Mouse (Mus musculus): ENCODE measurements around the gene 1700042G07Rik. TPM values are rescaled to one million over a fixed set of nuclear protein-coding genes. Genes with fewer than 3 reads are reported as not detected.

1700042G07Rik gene
- polyA plus RNA-seq, 1 experiment from 2014 or later: not detected

GRCm38 (mm10) chr4:116175711-116176542, 2.8 kb downstream of the 1700042G07Rik start:
- H3K4me1 ChIP-seq (ENCODE audit: insufficient read depth): peaks cover 27% of the 10 kb centered on the region
- no peak overlapping the region; the same call in 1 of the 2 replicates for H3K9ac ChIP-seq (replicated peaks)
- no peaks in the 10 kb centered on the region for H3K9me3 ChIP-seq (ENCODE audit: low read length)
- no peak overlapping the region for H3K4me3 ChIP-seq (ENCODE audit: low read depth, low read length)
- 0 out of 2 replicates have a peak overlapping the region, but pooled peaks have one; percentile 67 for H3K27ac ChIP-seq (ENCODE audit: low read depth)
- WGBS (ENCODE audit: insufficient replicate concordance): 28% methylated on average over 7 of the region's 7 CpGs
- 0 out of 2 replicates have a peak, but pooled peaks cover 3% of the 10 kb centered on the region for H3K27me3 ChIP-seq (ENCODE audit: insufficient read depth, low read length)
- no peaks in the 10 kb centered on the region for H3K36me3 ChIP-seq (replicated peaks; ENCODE audit: insufficient read depth, low read length)
- no peak for DNase-seq
- TF ChIP-seq CTCF (IDR thresholded peaks at IDR 0.05; ENCODE audit: low read depth) (no peak), EP300 (IDR thresholded peaks at IDR 0.05; ENCODE audit: low read depth) (peak; percentile 77)
- H3K4me2 ChIP-seq (ENCODE audit: low read depth, low read length): peak overlapping the region; percentile 71
- ATAC-seq: peak; percentile 90

- 9% methylated on average over 10 of the region's 10 CpGs for WGBS (ENCODE audit: insufficient replicate concordance)
- DNase-seq (no peak), ATAC-seq (peak; percentile 37; the same call in 1 of the 2 replicates)
- H3K9ac ChIP-seq (replicated peaks): no peak overlapping the region; the same call in 1 of the 2 replicates
- peak overlapping the region; percentile 71 for H3K4me2 ChIP-seq (ENCODE audit: low read depth, low read length)
- H3K27me3 ChIP-seq (ENCODE audit: insufficient read depth, low read length): 0 out of 2 replicates have a peak, but pooled peaks cover 3% of the 10 kb centered on the region
- peak overlapping the region; percentile 67; the same call in 1 of the 2 replicates for H3K27ac ChIP-seq (ENCODE audit: low read depth)
- H3K36me3 ChIP-seq (replicated peaks; ENCODE audit: insufficient read depth, low read length): no peaks in the 10 kb centered on the region
- H3K4me1 ChIP-seq (ENCODE audit: insufficient read depth): peaks cover 27% of the 10 kb centered on the region
- peak overlapping the region; percentile 24 for H3K4me3 ChIP-seq (ENCODE audit: low read depth, low read length)
- TF ChIP-seq EP300 (IDR thresholded peaks at IDR 0.05; ENCODE audit: low read depth) (no peak), CTCF (IDR thresholded peaks at IDR 0.05; ENCODE audit: low read depth) (no peak)
- no peaks in the 10 kb centered on the region for H3K9me3 ChIP-seq (ENCODE audit: low read length)
Measured at GRCm38 (mm10) chr4:116176543-116176988, 3.4 kb downstream of the 1700042G07Rik start.

DNA sequence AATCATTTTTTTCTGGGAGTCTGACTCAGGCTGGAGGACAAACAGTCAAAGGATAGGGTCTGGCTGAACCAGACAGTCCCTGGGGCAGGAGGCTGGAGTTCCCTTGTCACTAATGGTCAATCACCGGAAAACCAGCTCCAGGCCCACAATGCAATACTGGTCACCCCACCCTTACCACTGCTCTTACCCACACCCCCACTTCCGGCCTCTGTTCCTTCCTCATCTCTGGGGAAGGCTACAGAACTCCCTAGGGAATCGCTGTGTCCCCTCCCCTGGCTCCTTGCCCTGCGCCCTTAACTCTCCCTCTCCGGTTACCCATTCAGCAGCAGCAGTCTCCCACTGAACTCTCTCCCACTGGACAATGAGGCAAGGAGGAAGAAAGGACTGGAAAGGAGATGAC, 4.0 kb downstream of the 1700042G07Rik start:
- peaks cover 27% of the 10 kb centered on the region for H3K4me1 ChIP-seq (ENCODE audit: insufficient read depth)
- H3K4me3 ChIP-seq (ENCODE audit: low read depth, low read length): peak overlapping the region; percentile 24; the same call in 1 of the 2 replicates
- H3K27ac ChIP-seq (ENCODE audit: low read depth): peak overlapping the region; percentile 67
- H3K9me3 ChIP-seq (ENCODE audit: low read length): no peaks in the 10 kb centered on the region
- DNase-seq: peak; percentile 39
- 24% methylated on average over 5 of the region's 5 CpGs for WGBS (ENCODE audit: insufficient replicate concordance)
- no peak overlapping the region for H3K9ac ChIP-seq (replicated peaks)
- no peak for TF ChIP-seq CTCF (IDR thresholded peaks at IDR 0.05; ENCODE audit: low read depth)
- TF ChIP-seq EP300 (IDR thresholded peaks at IDR 0.05; ENCODE audit: low read depth): no peak
- 0 out of 2 replicates have a peak, but pooled peaks cover 3% of the 10 kb centered on the region for H3K27me3 ChIP-seq (ENCODE audit: insufficient read depth, low read length)
- peak; percentile 43; the same call in 1 of the 2 replicates for ATAC-seq
- H3K4me2 ChIP-seq (ENCODE audit: low read depth, low read length): peak overlapping the region; percentile 71
- H3K36me3 ChIP-seq (replicated peaks; ENCODE audit: insufficient read depth, low read length): no peaks in the 10 kb centered on the region

DNA sequence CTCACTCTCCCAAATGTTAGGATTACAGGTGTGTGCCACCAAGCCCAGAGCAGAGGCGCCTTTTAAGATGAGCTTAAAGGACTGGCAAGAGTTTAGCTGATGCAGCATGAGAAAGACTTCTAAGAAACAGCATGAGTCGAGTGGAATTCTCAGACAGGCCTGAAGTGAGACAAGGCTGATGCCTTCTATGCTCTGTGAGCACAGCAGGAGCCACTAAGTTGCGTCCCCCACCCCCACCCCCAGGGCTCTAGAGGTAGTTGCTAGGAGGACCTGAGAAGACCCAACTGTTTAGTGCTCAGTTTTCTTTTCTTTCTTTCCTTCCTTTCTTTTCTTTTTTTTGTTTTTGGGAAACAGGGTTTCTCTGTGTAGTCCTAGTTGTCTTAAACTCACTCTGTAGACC, 8.9 kb downstream of the 1700042G07Rik start:
- Histone ChIP-seq H3K9me3 (ENCODE audit: low read length) (no peaks in the 10 kb centered on the region), H3K27ac (ENCODE audit: low read depth) (no peak overlapping the region), H3K9ac (replicated peaks) (no peak overlapping the region), H3K4me2 (ENCODE audit: low read depth, low read length) (no peak overlapping the region), H3K36me3 (replicated peaks; ENCODE audit: insufficient read depth, low read length) (no peaks in the 10 kb centered on the region), H3K27me3 (ENCODE audit: insufficient read depth, low read length) (peaks cover 4% of the 10 kb centered on the region; the same call in 1 of the 2 replicates), H3K4me1 (ENCODE audit: insufficient read depth) (peaks cover 4% of the 10 kb centered on the region), H3K4me3 (ENCODE audit: low read depth, low read length) (no peak overlapping the region)
- WGBS (ENCODE audit: insufficient replicate concordance): 58% methylated on average over 3 of the region's 3 CpGs
- DNase-seq: no peak
- TF ChIP-seq CTCF (IDR thresholded peaks at IDR 0.05; ENCODE audit: low read depth) (no peak), EP300 (IDR thresholded peaks at IDR 0.05; ENCODE audit: low read depth) (no peak)
- ATAC-seq: no peak

DNA sequence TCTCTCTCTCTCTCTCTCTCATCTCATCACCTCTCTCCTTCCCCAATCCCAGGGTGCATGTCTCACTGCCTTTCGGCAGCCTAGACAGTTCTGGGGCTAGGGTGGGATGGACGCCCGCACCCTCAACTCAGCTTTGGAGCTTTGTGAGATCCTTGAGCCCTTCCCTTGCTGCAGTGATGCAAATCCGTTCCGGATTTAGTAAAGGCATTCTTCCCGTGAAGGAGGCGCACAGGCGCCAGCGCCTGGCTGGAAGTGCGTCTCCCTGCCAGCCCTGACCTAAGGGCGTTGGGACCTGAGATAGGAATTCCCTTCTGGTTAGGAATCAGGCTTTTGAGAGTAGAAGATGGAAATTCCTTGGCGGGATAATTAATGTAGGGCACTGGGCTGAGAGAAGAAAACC, 9.6 kb downstream of the 1700042G07Rik start:
- no peak overlapping the region for H3K4me2 ChIP-seq (ENCODE audit: low read depth, low read length)
- DNase-seq: no peak
- no peak for TF ChIP-seq EP300 (IDR thresholded peaks at IDR 0.05; ENCODE audit: low read depth)
- no peak for TF ChIP-seq CTCF (IDR thresholded peaks at IDR 0.05; ENCODE audit: low read depth)
- H3K9ac ChIP-seq (replicated peaks): no peak overlapping the region
- H3K9me3 ChIP-seq (ENCODE audit: low read length): no peaks in the 10 kb centered on the region
- 25% methylated on average over 12 of the region's 12 CpGs for whole genome bisulfite sequencing (ENCODE audit: insufficient replicate concordance)
- H3K27ac ChIP-seq (ENCODE audit: low read depth): no peak overlapping the region
- no peaks in the 10 kb centered on the region for H3K4me1 ChIP-seq (ENCODE audit: insufficient read depth)
- H3K27me3 ChIP-seq (ENCODE audit: insufficient read depth, low read length): peaks cover 4% of the 10 kb centered on the region; the same call in 1 of the 2 replicates
- H3K36me3 ChIP-seq (replicated peaks; ENCODE audit: insufficient read depth, low read length): no peaks in the 10 kb centered on the region
- H3K4me3 ChIP-seq (ENCODE audit: low read depth, low read length): no peak overlapping the region
- no peak for ATAC-seq

GRCm38 (mm10) chr4:116185083-116185482, 11.9 kb downstream of the 1700042G07Rik start:
- 69% methylated on average over 4 of the region's 4 CpGs for WGBS (ENCODE audit: insufficient replicate concordance)
- Histone ChIP-seq H3K4me3 (ENCODE audit: low read depth, low read length) (no peak overlapping the region), H3K4me1 (ENCODE audit: insufficient read depth) (no peaks in the 10 kb centered on the region), H3K4me2 (ENCODE audit: low read depth, low read length) (no peak overlapping the region), H3K27ac (ENCODE audit: low read depth) (no peak overlapping the region), H3K27me3 (ENCODE audit: insufficient read depth, low read length) (peaks cover 4% of the 10 kb centered on the region; the same call in 1 of the 2 replicates), H3K9me3 (ENCODE audit: low read length) (no peaks in the 10 kb centered on the region), H3K36me3 (replicated peaks; ENCODE audit: insufficient read depth, low read length) (no peaks in the 10 kb centered on the region), H3K9ac (replicated peaks) (no peak overlapping the region)
- ATAC-seq: no peak
- TF ChIP-seq EP300 (IDR thresholded peaks at IDR 0.05; ENCODE audit: low read depth): no peak
- TF ChIP-seq CTCF (IDR thresholded peaks at IDR 0.05; ENCODE audit: low read depth): no peak
- no peak for DNase-seq

Data from liver, postnatal 0 days (tissue).